Mouse (Mus musculus) forebrain, postnatal 0 days (tissue): Measurements from ENCODE around the gene Cdkl1. TPM values are rescaled to one million over a fixed set of nuclear protein-coding genes. Genes with fewer than 3 reads are reported as not detected.

Experiments used
- ATAC-seq: fragments of 200-750 bp; cut with Nextera tagmentation; 2 replicates; pipeline ENCODE4 v1.8.0; 2017; ENCODE audit warnings: mild to moderate bottlenecking, moderate library complexity
- DNase-seq: peaks from one replicate; pipeline ENCODE4 v3.0.0-alpha.2; 2015
- H3K27ac ChIP-seq: fragments of 300-500 bp; sonication (generic); 2 replicates; pipeline ENCODE4 v1.5.1; 2014; ENCODE audit warnings: low read depth, mild to moderate bottlenecking, antibody characterized with exemption, low read length, moderate library complexity, mixed read lengths
- H3K27me3 ChIP-seq: fragments of 300-500 bp; sonication (generic); 2 replicates; pipeline ENCODE4 v1.6.1; 2014; ENCODE audit warnings: mild to moderate bottlenecking, low read length, mixed read lengths; ENCODE audit not compliant: insufficient read depth
- H3K36me3 ChIP-seq: fragments of 300-500 bp; sonication (generic); 2 replicates; pipeline ENCODE4 v1.6.1; 2014; ENCODE audit warnings: mild to moderate bottlenecking, moderate library complexity; ENCODE audit not compliant: insufficient read depth
- H3K4me1 ChIP-seq: fragments of 300-500 bp; sonication (generic); 2 replicates; pipeline ENCODE4 v1.6.1; 2014; ENCODE audit warnings: antibody characterized with exemption; ENCODE audit not compliant: insufficient read depth
- H3K4me2 ChIP-seq: fragments of 300-500 bp; sonication (generic); 2 replicates; pipeline ENCODE4 v1.6.1; 2014; ENCODE audit warnings: low read depth, mild to moderate bottlenecking, moderate library complexity
- H3K4me3 ChIP-seq: fragments of 300-500 bp; sonication (generic); 2 replicates; pipeline ENCODE4 v1.5.1; 2014; ENCODE audit warnings: low read depth, low read length, mixed read lengths
- H3K9ac ChIP-seq: fragments of 300-500 bp; sonication (generic); 2 replicates; pipeline ENCODE4 v1.6.1; 2014; ENCODE audit warnings: mild to moderate bottlenecking
- H3K9me3 ChIP-seq: fragments of 300-500 bp; sonication (generic); 2 replicates; pipeline ENCODE4 v1.6.1; 2016; ENCODE audit warnings: low read length
- CTCF ChIP-seq: sonication (generic); IDR thresholded peaks from 2 replicates; pipeline ENCODE4 v1.5.1; 2016; ENCODE audit warnings: antibody characterized with exemption, control low read depth, low read depth
- WGBS: fragments of 180-500 bp; shearing (Covaris S2); extraction: QIAGEN DNeasy Blood & Tissue Kit; methylation state at CpG from one replicate; pipeline ENCODE4 v1.1.7; 2014; 5-methylcytosine and 5-hydroxymethylcytosine counted together
- microRNA counts: library from miRNA; unstranded; fragments of <30 nt; microRNA quantifications from one replicate; lab custom pipeline; 2015
- microRNA-seq, 2 experiments: library from miRNA; unstranded; fragments of <30 nt; microRNA quantifications; one replicate each; pipeline ENCODE4; 2016
- polyA plus RNA-seq: library from polyadenylated mRNA; unstranded; fragments of >200 nt; fragmentation: Nextera tagmentation; extraction: Ambion mirVana; gene quantifications from 2 replicates; pipeline ENCODE4 v1.2.1, GENCODE M21; 2015
- total RNA-seq: library from RNA; depleted of rRNA; stranded (reverse); fragments of >200 nt; gene quantifications from 2 replicates; pipeline ENCODE4 v1.2.3, GENCODE M21; 2014; rRNA removed

Gene Cdkl1
- total and polyA plus RNA-seq, 2 experiments from 2014 or later = 16.9 to 35.7 TPM

DNA sequence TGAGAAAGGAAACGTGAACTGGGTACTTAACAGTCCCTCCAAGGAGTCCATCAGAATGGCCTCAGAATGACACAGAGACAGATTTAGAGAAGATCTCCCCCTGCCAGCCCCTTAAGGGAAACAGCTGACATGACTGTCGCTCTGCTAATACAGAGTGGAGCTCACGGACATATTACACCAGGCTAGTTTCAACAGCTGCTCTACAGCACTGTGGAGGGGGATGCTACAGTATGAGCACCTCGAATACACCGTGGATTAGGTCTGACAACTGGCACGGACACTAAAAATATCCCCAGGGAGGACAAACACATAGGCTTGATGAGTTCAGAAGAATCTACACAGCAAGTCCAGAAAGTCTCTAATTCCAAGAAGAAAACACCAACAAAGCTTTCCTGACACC is 92.7 kb downstream of the Cdkl1 start:
- ATAC-seq (no peak), DNase-seq (no peak)
- Histone ChIP-seq H3K4me1 (no peaks in the 10 kb centered on the region), H3K27me3 (no peaks in the 10 kb centered on the region), H3K36me3 (peaks cover 7% of the 10 kb centered on the region; the same call in 1 of the 2 replicates), H3K9ac (no peak overlapping the region), H3K4me2 (no peak overlapping the region), H3K9me3 (no peaks in the 10 kb centered on the region), H3K4me3 (no peak overlapping the region), H3K27ac (no peak overlapping the region)
- 89% methylated on average over 6 of the region's 6 CpGs for WGBS
- TF ChIP-seq CTCF = no peak

MicroRNA genes within 50 kb of the gene (microRNA counts, 519-probe panel; counts per million panel counts)
- not detected for microRNA mmu-miR-681 (lab: Ali Mortazavi, UCI)

Small RNA genes within 50 kb of the gene (microRNA-seq; reads per million reads assigned to microRNA genes)
- 0 reads per million in 2 experiments for gene Mir681

Other genes starting within 250 kb of the Cdkl1 start
- gene Vcpkmt, start 208.2 kb downstream of the Cdkl1 start, total RNA-seq = 8.9 and 13.8 TPM in 2 replicates
- 39.2 and 42.1 TPM in 2 replicates for gene Vcpkmt, start 208.2 kb downstream of the Cdkl1 start, polyA plus RNA-seq
- 29.8 and 30.4 TPM in 2 replicates for gene Sos2, start 109.4 kb downstream of the Cdkl1 start, total RNA-seq
- gene Sos2, start 109.4 kb downstream of the Cdkl1 start, polyA plus RNA-seq = 3.6 and 5.6 TPM in 2 replicates
- 12.3 and 13.3 TPM in 2 replicates for gene L2hgdh, start 66.4 kb downstream of the Cdkl1 start, total RNA-seq
- gene L2hgdh, start 66.4 kb downstream of the Cdkl1 start, polyA plus RNA-seq = 5.7 and 8.5 TPM in 2 replicates
- 16.1 and 19.9 TPM in 2 replicates for gene Atp5s, start 66.3 kb downstream of the Cdkl1 start, total RNA-seq
- gene Atp5s, start 66.3 kb downstream of the Cdkl1 start, polyA plus RNA-seq = 23.0 and 25.7 TPM in 2 replicates
- 156 and 163 TPM in 2 replicates for gene Atl1, start 101.3 kb upstream of the Cdkl1 start, total RNA-seq
- gene Atl1, start 101.3 kb upstream of the Cdkl1 start, polyA plus RNA-seq = 97.6 and 132 TPM in 2 replicates
- 46.8 and 47.6 TPM in 2 replicates for gene Map4k5, start 101.9 kb upstream of the Cdkl1 start, total RNA-seq
- 16.8 and 20.4 TPM in 2 replicates for gene Map4k5, start 101.9 kb upstream of the Cdkl1 start, polyA plus RNA-seq
- 19.9 and 21.7 TPM in 2 replicates for gene Sav1, start 195.7 kb upstream of the Cdkl1 start, total RNA-seq
- 2.4 and 2.5 TPM in 2 replicates for gene Sav1, start 195.7 kb upstream of the Cdkl1 start, polyA plus RNA-seq